Mouse (Mus musculus): ENCODE measurements around the gene Aaed1.

DNA sequence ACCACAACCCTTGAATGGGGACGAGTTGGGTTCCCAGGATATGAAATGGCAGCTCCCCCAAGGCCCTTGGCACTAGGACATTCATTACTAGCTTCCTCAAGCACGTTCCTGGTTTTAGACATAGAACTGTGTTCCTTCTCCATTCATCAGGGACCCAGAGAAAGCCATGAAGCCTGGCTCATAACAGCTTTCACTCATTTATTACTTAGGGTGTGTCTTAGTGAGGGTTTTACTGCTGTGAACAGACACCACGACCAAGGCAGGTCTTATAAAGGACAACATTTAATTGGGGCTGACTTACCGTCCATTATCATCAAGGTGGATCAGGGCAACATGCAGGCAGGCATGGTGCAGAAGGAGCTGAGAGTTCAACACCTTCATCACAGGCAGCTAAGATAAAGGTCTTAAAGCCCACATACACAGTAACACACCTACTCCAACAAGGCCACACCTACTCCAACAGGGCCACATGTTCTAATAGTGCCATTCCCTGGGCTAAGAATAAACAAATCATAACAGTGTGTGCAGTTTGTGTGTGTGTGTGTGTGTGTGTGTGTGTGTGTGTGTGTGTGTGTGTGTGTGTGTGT, 23.1 kb upstream of the Aaed1 start:
- TF ChIP-seq CTCF (IDR thresholded peaks at IDR 0.05; ENCODE audit: borderline replicate concordance, insufficient read depth, low read length), result no peak
- TF ChIP-seq POLR2A (IDR thresholded peaks at IDR 0.05; ENCODE audit: low read depth, low read length), result no peak
